Mouse (Mus musculus) myocyte (in vitro differentiated cells): ENCODE results near the gene Fmnl3.
A peak's percentile ranks its signal among the peaks of the same experiment; 100 is the strongest.

Experiments used
- CEBPB ChIP-seq: IDR thresholded peaks from 2 replicates; pipeline ENCODE4 v1.6.1; 2011; ENCODE audit warnings: mild to moderate bottlenecking, moderate library complexity; ENCODE audit not compliant: poor library complexity, insufficient read depth, severe bottlenecking
- E2F4 ChIP-seq: IDR thresholded peaks from one replicate; pipeline ENCODE4 v1.6.1; 2011; ENCODE audit warnings: mild to moderate bottlenecking, control low read depth, moderate library complexity; ENCODE audit not compliant: insufficient read depth
- MAX ChIP-seq: IDR thresholded peaks from one replicate; pipeline ENCODE4 v1.6.1; 2011; ENCODE audit warnings: low read depth, mild to moderate bottlenecking, control low read depth
- MYOD1 ChIP-seq, 3 experiments: IDR thresholded peaks; one replicate each; pipeline ENCODE4 v1.6.1; 2011; ENCODE audit warnings: control low read depth in 2 of 3, low read depth in 2 of 3, mild to moderate bottlenecking in 2 of 3, moderate library complexity in 1 of 3; ENCODE audit not compliant: insufficient read length in 2 of 3, control insufficient read depth in 1 of 3
- MYOG ChIP-seq, 3 experiments: IDR thresholded peaks; one replicate each; pipeline ENCODE4 v1.6.1; 2011; ENCODE audit warnings: control low read depth in 2 of 3, low read depth in 2 of 3, mild to moderate bottlenecking in 2 of 3; ENCODE audit not compliant: insufficient read length in 2 of 3, control insufficient read depth in 1 of 3, insufficient read depth in 1 of 3
- POLR2A ChIP-seq: IDR thresholded peaks from one replicate; pipeline ENCODE4 v1.6.1; 2011; ENCODE audit warnings: low read depth, mild to moderate bottlenecking, control low read depth, moderate library complexity; ENCODE audit not compliant: insufficient read length
- POLR2AphosphoS2 ChIP-seq: IDR thresholded peaks from one replicate; pipeline ENCODE4 v1.6.1; 2011; ENCODE audit warnings: low read depth, control low read depth; ENCODE audit not compliant: insufficient read length
- SRF ChIP-seq: IDR thresholded peaks from one replicate; pipeline ENCODE4 v1.6.1; 2011; ENCODE audit warnings: low read depth; ENCODE audit not compliant: control insufficient read depth, insufficient read length
- TCF12 ChIP-seq: IDR thresholded peaks from one replicate; pipeline ENCODE4 v1.6.1; 2011; ENCODE audit warnings: mild to moderate bottlenecking, control low read depth; ENCODE audit not compliant: poor library complexity, insufficient read depth, severe bottlenecking
- TCF3 ChIP-seq: IDR thresholded peaks from one replicate; pipeline ENCODE4 v1.6.1; 2011; ENCODE audit warnings: low read depth, control low read depth; ENCODE audit not compliant: insufficient read length
- USF1 ChIP-seq: IDR thresholded peaks from one replicate; pipeline ENCODE4 v1.6.1; 2011; ENCODE audit warnings: low read depth, mild to moderate bottlenecking, control low read depth, moderate library complexity

DNA sequence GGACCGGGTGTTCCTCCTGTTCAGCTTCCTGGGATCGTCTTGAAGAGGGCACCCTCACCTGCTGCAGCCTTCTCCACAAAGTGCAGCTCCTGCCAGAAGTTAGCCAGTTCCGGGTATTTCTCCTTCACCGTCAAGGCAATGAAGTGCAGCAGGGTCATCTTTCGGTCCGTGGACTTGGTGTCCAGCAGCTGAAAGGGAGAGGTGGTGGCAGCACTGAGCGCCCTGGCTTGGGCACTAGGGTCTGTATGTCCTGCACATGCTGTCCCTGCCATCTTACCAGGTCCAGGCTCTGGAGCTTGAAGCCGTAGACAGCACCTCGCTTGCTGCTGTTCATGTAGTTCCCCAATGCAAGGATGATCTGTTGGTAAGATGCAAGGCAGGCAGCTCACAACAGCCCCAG lies 49.3 kb downstream of the Fmnl3 start:
- TF ChIP-seq USF1: no peak
- no peak for TF ChIP-seq POLR2A
- TF ChIP-seq TCF12: no peak
- TF ChIP-seq MAX: no peak
- TF ChIP-seq SRF: no peak
- TF ChIP-seq MYOD1 (IDR thresholded peaks at IDR 0.05; ENCODE audit: control insufficient read depth in 1 of 3, insufficient read length in 2 of 3, low read depth in 2 of 3): no peak
- TF ChIP-seq POLR2AphosphoS2: peak; percentile 41
- no peak for TF ChIP-seq CEBPB
- TF ChIP-seq E2F4: no peak
- no peak for TF ChIP-seq TCF3
- TF ChIP-seq MYOG (IDR thresholded peaks at IDR 0.05; ENCODE audit: control insufficient read depth in 1 of 3, insufficient read depth in 1 of 3, insufficient read length in 2 of 3, low read depth in 2 of 3): no peak
